Mouse (Mus musculus) liver, postnatal 0 days (tissue): ENCODE measurements around the gene Scn11a.

Source experiments
- CTCF ChIP-seq: sonication (generic); IDR thresholded peaks from 2 replicates; pipeline ENCODE4 v1.5.1; 2016; ENCODE audit warnings: antibody characterized with exemption, low read depth
- EP300 ChIP-seq: IDR thresholded peaks from 2 replicates; pipeline ENCODE4 v1.6.1; 2016; ENCODE audit warnings: antibody characterized with exemption, low read depth, mild to moderate bottlenecking

DNA sequence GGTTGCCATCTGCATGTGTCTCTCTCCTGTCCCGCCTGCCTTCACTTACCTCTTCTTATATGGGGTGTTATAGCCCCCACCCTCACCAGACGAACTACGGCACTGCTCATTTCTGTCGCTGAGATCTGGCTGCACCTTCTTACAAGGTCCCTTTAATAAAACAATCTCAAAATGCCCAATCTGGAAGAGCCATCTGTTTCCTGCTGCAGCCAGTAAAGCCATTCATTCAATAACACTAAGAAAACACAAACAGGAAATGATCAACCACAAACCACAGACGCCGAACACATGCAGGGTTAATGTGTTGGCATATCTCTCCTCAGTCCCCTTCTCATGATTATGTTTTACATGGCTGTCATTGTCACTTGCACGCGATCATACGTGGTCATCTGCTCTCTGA is 1.5 kb downstream of the Scn11a start:
- TF ChIP-seq CTCF: no peak
- TF ChIP-seq EP300: no peak
